Mouse (Mus musculus) urinary bladder, postnatal 25 days (tissue): ENCODE measurements around the gene Piezo1.

Experiments
- DNase-seq: peaks from one replicate; pipeline ENCODE4 v3.0.0; 2022; ENCODE audit warnings: low spot score

Piezo1 gene

GRCm38 (mm10) chr8:122457171-122457570 lies 94.0 kb downstream of the Piezo1 start:
- peak; percentile 21 for DNase-seq

GRCm38 (mm10) chr8:122454409-122454808 lies 96.7 kb downstream of the Piezo1 start:
- DNase-seq = no peak

DNA sequence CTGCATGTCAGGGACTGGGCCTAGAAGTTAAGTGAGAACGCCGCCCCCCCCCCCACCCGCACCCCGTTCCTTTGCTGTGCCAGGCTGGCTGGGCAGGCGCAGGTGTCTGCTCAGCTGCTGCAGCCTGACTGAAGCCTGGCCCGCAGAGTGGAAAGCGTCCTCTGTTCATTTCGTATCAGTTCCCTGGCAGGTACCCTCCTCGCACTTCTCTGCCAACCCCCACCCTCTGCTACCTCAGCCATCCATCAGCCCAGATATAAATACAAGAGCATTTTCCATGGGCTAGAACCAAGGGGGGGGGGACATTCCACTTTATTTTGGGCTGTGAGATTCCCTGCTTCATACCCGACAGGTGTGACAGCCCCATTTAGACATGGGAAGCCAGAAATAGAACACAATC lies 99.0 kb downstream of the Piezo1 start:
- no peak for DNase-seq

DNA sequence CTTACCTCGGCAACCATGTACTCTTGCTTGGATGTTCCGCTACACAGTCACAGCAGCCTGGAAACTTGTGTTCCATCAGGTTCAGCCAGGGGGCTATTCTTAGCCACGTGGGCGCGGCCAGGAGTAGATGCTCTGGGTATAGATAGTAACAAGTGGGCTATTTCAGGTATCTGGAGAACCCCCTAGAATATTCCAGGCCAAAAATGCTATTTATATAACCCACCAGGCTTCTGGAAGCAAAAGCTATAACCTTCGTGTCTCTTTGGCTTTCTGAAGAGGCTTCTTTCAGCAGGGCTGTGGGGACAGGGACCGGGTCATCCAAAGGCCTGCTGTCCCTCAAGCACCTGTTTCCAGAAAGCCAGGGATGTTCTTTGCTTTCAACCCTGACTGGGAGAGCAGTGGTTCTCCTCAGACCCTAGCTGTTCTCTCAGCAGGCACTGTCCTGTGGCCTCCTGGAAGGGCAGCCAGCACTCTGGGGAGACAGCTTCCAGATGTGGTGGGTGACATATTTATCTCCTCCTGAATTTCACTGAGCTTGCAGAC lies 99.9 kb downstream of the Piezo1 start:
- DNase-seq = no peak

- no peak for DNase-seq
These were observed 105.9 kb downstream of the Piezo1 start for GRCm38 (mm10) chr8:122445203-122445602.

DNA sequence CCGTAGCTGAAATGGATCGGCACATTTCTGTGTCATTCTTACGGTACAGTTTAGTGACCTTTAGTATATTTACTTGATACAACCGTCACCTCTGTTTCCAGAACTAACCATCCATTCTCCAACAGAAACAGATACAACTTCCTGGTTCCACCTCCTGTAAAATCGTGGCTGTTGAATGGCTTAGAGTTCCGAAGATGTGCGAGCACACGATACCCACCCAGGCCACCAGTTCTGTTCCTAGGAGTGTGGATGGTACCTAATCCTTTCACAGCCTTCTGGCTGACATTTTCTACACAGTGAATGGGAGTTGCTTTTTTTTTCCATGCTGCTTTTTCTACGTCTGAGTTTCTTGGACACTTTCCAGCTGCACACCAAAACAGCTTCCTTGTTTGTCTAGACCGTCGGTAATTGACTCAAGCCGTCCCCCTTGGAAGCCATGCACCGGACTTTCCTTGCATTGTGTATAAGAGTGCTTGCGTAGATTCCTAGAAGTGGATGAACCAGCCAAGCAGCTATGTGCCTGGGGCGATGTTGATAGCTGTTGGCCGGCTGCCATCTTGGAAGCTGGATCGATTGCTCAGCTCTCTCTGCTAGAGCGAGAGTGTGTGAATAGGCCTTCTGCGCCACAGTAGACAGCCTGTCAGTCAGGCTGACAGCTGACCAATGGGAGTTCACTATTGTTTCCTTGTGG lies 106.9 kb downstream of the Piezo1 start:
- DNase-seq = peak; percentile 82

- DNase-seq = peak; percentile 94
These were observed 107.7 kb downstream of the Piezo1 start, which contains the start of gene Mvd for GRCm38 (mm10) chr8:122443262-122444006. Gene Mvd, minus strand, starts transcription at chr8:122443422.

GRCm38 (mm10) chr8:122442781-122443180 lies 108.3 kb downstream of the Piezo1 start:
- DNase-seq = no peak

DNA sequence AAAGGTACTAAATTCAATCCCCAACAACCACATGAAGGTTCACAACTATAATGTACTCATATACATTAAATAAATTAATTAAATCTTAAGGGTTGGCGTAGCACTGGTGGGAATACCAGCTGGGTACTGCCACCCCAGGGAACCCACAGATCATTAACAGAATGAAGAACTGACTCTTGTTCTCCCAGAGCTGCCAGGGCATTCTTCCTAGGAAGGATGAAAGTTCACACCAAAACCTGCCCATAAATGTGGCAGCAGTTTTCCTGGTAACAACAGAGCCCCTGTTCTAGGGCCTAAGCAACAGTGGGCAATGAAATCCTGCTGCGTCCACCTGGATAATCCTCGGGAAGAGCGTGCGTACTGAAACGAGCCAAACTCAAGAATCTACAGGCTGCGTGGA lies 108.8 kb downstream of the Piezo1 start:
- no peak for DNase-seq

DNA sequence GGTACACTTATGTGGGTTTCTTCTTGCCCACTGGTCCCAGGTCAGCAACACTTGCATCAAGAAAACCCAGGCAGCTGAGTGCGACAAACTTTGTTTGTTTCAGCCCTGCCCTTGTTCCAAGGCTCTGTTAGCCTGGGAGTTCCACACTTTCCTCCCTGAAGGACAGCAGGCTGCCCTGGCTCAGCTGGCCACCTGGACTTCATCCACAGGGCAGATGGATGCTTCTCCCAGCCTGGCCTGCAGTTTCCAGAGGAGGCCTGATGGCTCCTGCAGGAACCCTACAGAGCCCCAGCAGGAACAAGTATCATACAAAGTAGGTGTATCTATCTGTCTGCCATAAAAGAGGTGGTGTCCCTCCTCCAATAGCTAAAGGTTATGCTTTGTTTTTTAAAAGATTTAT lies 109.8 kb downstream of the Piezo1 start:
- no peak for DNase-seq

- no peak for DNase-seq
These were observed 111.8 kb downstream of the Piezo1 start for GRCm38 (mm10) chr8:122439336-122439735.

GRCm38 (mm10) chr8:122437708-122438331 lies 113.3 kb downstream of the Piezo1 start:
- DNase-seq = no peak

DNA sequence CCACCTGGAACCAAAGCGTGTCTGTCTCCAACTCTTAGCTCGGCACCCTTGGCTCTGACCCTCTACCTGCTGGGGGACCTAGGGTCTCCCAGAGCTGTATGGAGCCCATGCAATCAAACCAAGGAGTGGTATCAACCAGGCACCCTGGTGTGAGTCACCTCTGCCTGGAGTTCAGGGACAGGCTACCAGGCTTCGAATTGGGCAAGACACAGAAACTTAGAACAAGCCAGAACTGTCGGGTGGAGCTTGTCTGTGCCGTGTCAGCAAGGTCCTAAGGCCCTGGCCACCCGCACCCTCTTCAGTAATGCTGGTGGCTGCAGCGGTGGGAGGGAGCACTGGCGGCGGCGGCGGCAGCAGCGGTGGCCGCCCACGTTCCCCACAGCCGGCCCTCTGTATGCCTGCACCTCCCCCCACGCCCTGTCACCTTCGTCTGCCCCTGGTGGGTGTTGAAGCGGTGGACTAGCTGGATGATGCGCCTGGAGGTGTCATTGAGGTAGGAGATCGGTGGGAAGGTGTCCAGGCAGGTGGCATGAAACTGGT lies 114.5 kb downstream of the Piezo1 start:
- no peak for DNase-seq

DNA sequence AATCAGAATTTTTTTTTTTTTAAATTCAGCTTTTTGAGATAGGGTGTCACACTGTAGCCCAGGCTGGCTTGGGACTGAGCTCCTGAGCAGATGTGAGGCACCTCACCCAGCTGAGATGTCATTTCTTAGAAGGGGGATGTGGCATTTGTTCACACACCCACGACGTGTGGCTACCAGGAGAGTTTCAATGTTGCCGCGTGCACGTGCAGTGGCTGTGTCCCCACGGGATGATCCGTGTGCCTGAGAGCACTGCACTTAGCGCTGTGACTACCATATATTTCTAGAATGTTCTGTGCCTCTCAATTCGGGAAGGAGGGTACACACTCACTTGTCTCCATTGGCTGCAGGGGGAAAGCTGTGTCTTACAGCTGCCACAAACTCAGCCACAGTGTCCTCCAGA lies 115.0 kb downstream of the Piezo1 start:
- DNase-seq = no peak

GRCm38 (mm10) chr8:122435375-122435774 lies 115.8 kb downstream of the Piezo1 start:
- no peak for DNase-seq

DNA sequence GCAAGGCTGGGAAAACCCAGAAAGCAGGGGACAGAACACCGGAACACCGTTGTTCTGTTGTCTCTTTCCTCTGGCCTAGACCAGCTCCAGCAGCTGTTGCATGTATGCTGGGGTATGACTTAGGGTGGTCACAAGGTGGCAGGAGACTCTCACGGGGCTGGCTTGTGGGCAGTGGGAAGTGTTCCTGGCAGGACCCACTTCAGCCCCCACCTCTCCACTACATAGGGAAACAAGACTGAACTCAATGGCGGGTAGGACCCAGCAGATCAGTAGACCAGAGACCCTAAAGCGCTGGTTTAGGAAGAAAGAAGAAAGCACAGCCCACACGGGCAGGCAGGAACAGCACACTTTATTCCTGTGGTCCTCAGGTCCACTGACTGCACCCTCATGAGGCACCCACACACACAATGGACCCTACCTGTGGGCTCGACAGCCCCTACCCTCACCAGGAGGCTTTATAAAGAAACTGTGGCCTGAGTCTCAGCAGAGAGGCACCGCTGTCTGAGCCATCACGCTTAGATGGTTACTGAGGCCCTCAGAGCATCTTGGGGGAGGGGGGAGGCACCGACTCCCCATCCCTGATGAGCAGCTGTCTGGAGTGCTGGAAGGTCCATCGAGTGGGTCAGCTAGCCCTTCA lies 117.7 kb downstream of the Piezo1 start:
- no peak for DNase-seq

GRCm38 (mm10) chr8:122432443-122433268 lies 118.5 kb downstream of the Piezo1 start, which contains the start of gene Cyba:
Gene Cyba, minus strand, starts transcription at chr8:122432930.
- DNase-seq = peak; percentile 64
